Mouse (Mus musculus) E14TG2a.4 (cell line): ENCODE measurements around the gene Kcnq5.

Source experiments
- CTCF ChIP-seq: conservative IDR thresholded peaks from 2 replicates; pipeline ENCODE4 v1.5.1; 2014; ENCODE audit warnings: low read length
- NANOG ChIP-seq: IDR thresholded peaks from 2 replicates; pipeline ENCODE4 v1.6.1; 2014; ENCODE audit warnings: borderline replicate concordance, low read length, mixed read lengths
- POU5F1 ChIP-seq: IDR thresholded peaks from 2 replicates; pipeline ENCODE4 v1.6.1; 2014; ENCODE audit warnings: low read length, borderline replicate concordance

- TF ChIP-seq CTCF, result no peak
- no peak for TF ChIP-seq POU5F1
- no peak for TF ChIP-seq NANOG
Observed at GRCm38 (mm10) chr1:21593872-21594271, 367.9 kb downstream of the Kcnq5 start.
